Mouse (Mus musculus): ENCODE measurements around the gene Srd5a1. TPM values are rescaled to one million over a fixed set of nuclear protein-coding genes. Genes with fewer than 3 reads are reported as not detected.
A peak's percentile ranks its signal among the peaks of the same experiment; 100 is the strongest.

Gene Srd5a1
- polyA plus RNA-seq, 1 experiment from 2014 or later: 26.7 TPM

DNA sequence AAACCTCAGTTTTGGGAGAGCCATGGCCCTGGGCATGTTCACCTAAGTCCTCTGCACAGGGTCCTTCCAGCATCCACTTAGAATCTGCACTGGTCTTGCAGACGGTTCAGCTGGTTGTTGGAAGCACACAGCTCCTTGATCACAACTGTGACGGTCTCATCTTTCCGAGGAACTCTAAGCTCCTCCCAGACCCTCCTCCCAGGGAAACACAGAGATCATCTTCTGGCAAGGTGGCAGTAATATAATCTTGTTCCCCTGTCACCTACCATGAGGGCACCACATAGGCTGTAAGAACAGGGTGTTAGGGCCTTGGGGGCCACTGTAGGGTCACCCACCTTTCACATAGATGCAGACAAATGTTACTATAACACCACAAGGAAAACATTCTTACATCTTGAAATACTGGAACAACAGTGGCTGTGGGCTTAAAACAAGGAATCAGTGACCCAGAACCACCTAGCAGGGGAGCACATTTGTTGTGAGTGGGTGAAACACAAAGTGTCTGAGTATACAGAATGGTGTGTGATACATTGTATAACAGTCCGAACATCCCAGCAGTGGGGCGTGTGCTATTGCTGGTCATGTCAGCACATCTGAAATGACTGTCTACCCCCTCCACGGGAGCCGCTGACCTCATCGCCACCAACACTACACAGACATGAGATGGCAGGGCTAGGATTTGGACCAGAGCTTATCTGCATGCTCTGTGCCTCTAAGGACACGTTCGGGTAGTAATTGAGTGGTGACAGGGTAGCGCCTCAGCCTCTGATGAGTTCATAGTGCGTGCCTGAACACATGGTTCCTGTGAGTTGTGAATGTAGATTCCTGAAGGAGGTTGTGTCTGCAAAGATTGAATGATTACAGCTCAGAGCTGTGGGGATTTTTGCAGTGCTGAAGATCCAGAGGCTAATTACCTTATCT lies 48.3 kb downstream of the Srd5a1 start:
- no peaks in the 10 kb centered on the region for H3K36me3 ChIP-seq
- no peaks in the 10 kb centered on the region for H3K9me3 ChIP-seq (replicated peaks)
- no peak overlapping the region for H3K9ac ChIP-seq
- no peaks in the 10 kb centered on the region for H3K27me3 ChIP-seq
- peaks cover 9% of the 10 kb centered on the region for H3K4me1 ChIP-seq
- no peak overlapping the region for H3K27ac ChIP-seq
- no peak overlapping the region for H3K4me2 ChIP-seq (replicated peaks)
- 71% methylated on average over 12 of the region's 12 CpGs for WGBS
- no peak overlapping the region for H3K4me3 ChIP-seq
- no peak for ATAC-seq (ENCODE audit: low FRiP score)

DNA sequence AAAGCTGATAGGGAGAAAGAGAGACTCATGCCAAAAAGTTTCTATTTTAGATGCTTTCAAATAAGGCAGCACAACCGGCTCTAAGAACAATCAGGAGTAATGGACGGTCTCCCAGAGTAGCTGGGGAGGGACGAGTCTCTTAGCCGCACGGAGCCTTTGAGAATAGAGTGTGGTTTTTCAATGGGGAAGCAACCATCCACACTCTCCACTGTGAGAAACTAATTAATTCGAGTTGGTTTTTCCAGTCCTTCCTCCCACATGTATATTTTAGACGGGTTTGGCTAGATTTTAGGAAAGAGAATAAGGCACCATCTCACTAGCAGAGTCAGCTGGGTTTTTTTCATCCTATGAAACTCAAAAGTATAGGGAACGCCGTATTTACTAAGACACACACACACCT lies 49.2 kb downstream of the Srd5a1 start:
- no peak overlapping the region for H3K27ac ChIP-seq
- WGBS: 83% methylated on average over 9 of the region's 9 CpGs
- H3K4me3 ChIP-seq: no peak overlapping the region
- H3K9ac ChIP-seq: no peak overlapping the region
- H3K4me2 ChIP-seq (replicated peaks): no peak overlapping the region
- H3K27me3 ChIP-seq: no peaks in the 10 kb centered on the region
- no peak for ATAC-seq (ENCODE audit: low FRiP score)
- no peaks in the 10 kb centered on the region for H3K9me3 ChIP-seq (replicated peaks)
- peaks cover 9% of the 10 kb centered on the region for H3K4me1 ChIP-seq
- H3K36me3 ChIP-seq: no peaks in the 10 kb centered on the region

DNA sequence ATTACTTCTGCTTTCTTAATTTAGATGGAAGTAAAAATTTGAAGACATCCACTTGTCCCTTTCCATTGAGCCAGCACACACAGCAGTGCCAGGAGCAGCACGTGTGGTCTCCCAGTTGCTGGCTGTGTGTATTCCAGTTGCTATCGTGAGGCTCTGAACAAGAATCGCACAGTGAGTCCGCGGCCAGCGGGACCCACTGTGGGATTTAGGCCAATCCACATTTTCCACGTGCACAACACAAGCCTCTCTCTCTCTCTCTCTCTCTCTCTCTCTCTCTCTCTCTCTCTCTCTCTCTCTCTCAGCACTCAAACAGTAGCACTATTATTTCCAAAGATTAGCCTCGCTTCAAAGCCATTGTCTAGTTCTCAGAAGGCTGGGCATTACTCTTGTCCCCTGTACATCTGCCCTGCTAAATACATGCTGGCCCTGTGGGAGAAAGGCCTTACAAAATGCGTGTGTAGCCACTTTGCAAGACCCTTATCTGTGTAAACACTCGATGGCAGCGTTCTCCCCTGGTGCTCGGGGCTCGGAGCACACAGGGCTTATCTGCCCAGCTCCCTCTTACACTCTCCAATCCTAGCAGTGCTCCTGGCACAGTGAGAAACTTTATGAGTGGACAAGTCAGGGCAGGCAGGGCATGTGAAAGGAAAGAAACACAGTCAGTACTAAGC lies 51.8 kb downstream of the Srd5a1 start:
- ATAC-seq (ENCODE audit: low FRiP score): peak; percentile 70
- Histone ChIP-seq H3K4me3 (no peak overlapping the region), H3K36me3 (no peaks in the 10 kb centered on the region), H3K9me3 (replicated peaks) (no peaks in the 10 kb centered on the region), H3K4me1 (peaks cover 9% of the 10 kb centered on the region), H3K27ac (no peak overlapping the region; the same call in 1 of the 2 replicates), H3K4me2 (replicated peaks) (peak overlapping the region; percentile 19; the same call in 1 of the 2 replicates), H3K9ac (no peak overlapping the region), H3K27me3 (no peaks in the 10 kb centered on the region)
- WGBS: 44% methylated on average over 13 of the region's 13 CpGs

DNA sequence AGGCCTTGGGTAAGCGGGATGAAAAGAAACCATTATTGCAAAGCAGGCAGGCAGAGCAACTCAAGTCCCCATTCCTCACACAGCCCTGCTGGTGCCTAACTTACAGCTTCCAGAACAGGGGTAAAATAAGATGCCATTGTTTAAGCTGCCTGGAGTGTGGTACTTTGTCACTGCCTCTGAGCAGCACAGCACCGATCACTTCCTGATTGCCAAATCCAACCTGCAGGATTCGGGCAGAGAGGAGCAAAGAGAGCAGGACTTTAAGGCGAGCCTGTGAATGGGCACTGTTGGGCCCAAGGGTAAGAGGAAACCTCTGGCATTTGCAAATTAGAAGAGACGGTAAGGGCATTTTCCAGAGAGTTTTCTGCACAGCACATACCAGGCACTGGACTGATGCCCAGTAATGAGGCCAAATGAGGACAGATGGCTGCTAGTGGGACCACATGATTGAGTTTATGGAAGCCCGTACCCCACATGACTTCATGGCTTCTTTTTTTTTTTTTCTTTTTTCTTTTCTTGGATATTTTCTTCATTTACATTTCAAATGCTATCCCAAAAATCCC lies 53.1 kb downstream of the Srd5a1 start:
- H3K9ac ChIP-seq: no peak overlapping the region
- no peak overlapping the region for H3K4me2 ChIP-seq (replicated peaks)
- no peak overlapping the region for H3K4me3 ChIP-seq
- peaks cover 9% of the 10 kb centered on the region for H3K4me1 ChIP-seq
- 74% methylated on average over 6 of the region's 6 CpGs for WGBS
- H3K36me3 ChIP-seq: no peaks in the 10 kb centered on the region
- ATAC-seq (ENCODE audit: low FRiP score): no peak
- no peak overlapping the region for H3K27ac ChIP-seq
- H3K9me3 ChIP-seq (replicated peaks): no peaks in the 10 kb centered on the region
- H3K27me3 ChIP-seq: no peaks in the 10 kb centered on the region

DNA sequence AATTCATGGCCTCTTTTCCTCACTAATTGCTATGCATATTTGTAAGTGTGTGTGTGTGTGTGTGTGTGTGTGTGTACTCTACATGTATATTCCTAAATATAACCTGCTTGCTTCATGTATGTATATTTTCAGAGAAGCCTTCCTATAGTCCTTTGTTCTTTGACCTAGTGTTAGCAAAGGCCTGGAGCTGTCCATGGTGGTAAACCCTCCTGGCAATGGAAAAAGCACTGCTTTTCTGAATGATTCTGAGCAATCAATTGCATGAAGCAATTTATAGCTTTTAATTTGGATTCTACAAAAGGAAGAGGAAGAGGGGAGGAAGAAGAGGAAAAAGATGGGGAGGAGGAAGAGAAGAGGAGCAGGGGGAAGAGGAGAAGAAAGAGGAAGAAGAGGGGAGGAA lies 54.5 kb downstream of the Srd5a1 start:
- peaks cover 9% of the 10 kb centered on the region for H3K4me1 ChIP-seq
- ATAC-seq (ENCODE audit: low FRiP score): no peak

DNA sequence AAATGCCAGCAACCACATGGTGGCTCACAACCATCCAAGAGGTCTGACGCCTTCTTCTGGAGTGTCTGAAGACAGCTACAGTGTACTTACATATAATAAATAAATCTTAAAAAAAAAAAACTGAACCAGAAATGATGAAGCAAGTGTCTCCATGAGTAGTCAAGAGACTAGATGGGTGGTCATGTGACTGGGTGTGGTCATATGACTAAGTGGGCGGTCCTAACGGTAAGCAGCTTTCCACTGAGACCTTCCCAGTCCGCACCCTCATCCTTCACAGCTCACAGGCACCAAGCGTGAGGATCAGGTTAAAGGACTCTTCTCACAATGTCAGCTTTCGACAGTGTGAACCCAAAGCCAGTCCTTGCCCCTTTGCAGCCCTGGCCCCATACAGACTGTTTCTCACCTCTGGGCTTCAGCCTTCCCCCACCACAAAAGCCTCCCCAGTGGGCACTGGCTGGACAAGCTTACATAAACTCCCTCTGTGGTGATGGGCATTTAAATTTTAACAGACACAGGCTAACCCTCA lies 55.2 kb downstream of the Srd5a1 start:
- H3K4me1 ChIP-seq: peaks cover 9% of the 10 kb centered on the region
- no peak overlapping the region for H3K9ac ChIP-seq
- no peaks in the 10 kb centered on the region for H3K27me3 ChIP-seq
- H3K9me3 ChIP-seq (replicated peaks): no peaks in the 10 kb centered on the region
- no peak overlapping the region for H3K4me3 ChIP-seq
- H3K27ac ChIP-seq: no peak overlapping the region
- WGBS: 86% methylated on average over 6 of the region's 6 CpGs
- ATAC-seq (ENCODE audit: low FRiP score): no peak
- no peaks in the 10 kb centered on the region for H3K36me3 ChIP-seq
- H3K4me2 ChIP-seq (replicated peaks): no peak overlapping the region

More for the DNA sequence above, 54.5 kb downstream of the Srd5a1 start:
- H3K36me3 ChIP-seq: no peaks in the 10 kb centered on the region
- no peak overlapping the region for H3K27ac ChIP-seq
- H3K27me3 ChIP-seq: no peaks in the 10 kb centered on the region
- H3K9ac ChIP-seq: no peak overlapping the region
- no peak overlapping the region for H3K4me2 ChIP-seq (replicated peaks)
- no peaks in the 10 kb centered on the region for H3K9me3 ChIP-seq (replicated peaks)
- H3K4me3 ChIP-seq: no peak overlapping the region

DNA sequence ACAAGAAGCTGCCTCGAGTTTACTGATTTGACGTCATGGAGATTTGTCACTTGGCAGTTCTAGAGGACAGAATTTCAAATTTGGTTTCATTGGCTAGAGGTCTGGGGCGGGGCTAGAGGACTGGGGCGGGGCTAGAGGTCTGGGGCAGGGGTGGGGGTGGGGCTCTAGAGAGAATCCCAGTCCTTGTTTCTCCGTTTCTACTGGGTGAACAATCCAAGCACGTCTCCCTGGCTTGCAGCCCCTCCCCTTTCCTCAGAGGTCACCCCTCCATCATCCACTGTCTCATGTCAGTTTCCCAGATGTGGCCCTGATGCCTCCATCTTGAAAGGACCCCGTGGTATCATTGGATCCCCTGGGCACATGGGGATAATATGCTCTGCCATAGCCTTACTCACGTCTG lies 56.2 kb downstream of the Srd5a1 start:
- Histone ChIP-seq H3K4me1 (peaks cover 9% of the 10 kb centered on the region), H3K36me3 (no peaks in the 10 kb centered on the region), H3K4me3 (no peak overlapping the region), H3K9me3 (replicated peaks) (no peaks in the 10 kb centered on the region), H3K4me2 (replicated peaks) (no peak overlapping the region), H3K9ac (no peak overlapping the region), H3K27me3 (no peaks in the 10 kb centered on the region), H3K27ac (no peak overlapping the region)
- ATAC-seq (ENCODE audit: low FRiP score): no peak
- 29% methylated on average over 8 of the region's 8 CpGs for WGBS

DNA sequence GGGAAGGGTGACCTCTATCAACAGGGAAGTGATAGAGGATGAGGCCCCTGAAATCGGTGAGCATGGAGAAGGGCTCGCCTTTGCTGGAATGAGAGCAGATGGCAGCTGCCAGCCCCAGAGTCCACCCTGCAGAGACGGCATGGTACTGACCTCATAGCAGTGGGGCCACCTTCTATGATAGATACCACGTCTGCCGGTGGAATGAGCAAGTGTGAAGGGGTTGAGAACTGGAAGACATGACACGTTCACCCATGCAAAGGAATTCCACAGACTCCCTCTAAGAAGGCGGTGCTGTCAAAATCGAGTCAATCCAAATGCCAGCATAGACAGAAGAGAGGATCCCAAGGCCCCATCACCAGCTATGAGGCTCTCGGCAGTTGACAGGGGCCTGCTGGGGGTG lies 57.0 kb downstream of the Srd5a1 start:
- Histone ChIP-seq H3K9me3 (replicated peaks) (no peaks in the 10 kb centered on the region), H3K9ac (no peak overlapping the region), H3K4me3 (no peak overlapping the region), H3K36me3 (no peaks in the 10 kb centered on the region), H3K27me3 (no peaks in the 10 kb centered on the region), H3K27ac (no peak overlapping the region), H3K4me1 (peaks cover 3% of the 10 kb centered on the region), H3K4me2 (replicated peaks) (no peak overlapping the region)
- 78% methylated on average over 9 of the region's 9 CpGs for WGBS
- ATAC-seq (ENCODE audit: low FRiP score): no peak

DNA sequence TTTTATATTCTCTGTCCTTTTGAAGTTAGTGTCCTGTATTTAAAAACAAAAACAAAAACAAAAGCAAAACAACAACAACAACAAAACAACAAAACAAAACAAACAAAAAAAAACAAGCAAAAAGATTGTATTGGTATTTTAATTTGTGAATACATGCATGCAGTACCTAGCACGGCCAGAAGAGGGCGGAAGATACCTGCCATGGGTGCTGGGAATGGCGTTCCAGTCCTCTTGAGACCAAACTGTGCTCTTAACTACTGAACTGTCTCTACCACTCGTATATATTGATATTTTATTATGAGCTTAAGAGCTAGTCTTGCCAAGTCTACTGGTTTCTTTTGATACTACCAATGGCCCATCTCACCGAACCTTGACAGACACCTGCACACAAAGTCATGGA lies 58.2 kb downstream of the Srd5a1 start:
- WGBS: 21% methylated on average over 5 of the region's 5 CpGs
- no peaks in the 10 kb centered on the region for H3K4me1 ChIP-seq
- H3K36me3 ChIP-seq: no peaks in the 10 kb centered on the region
- H3K4me3 ChIP-seq: no peak overlapping the region
- H3K27ac ChIP-seq: no peak overlapping the region
- ATAC-seq (ENCODE audit: low FRiP score): no peak
- no peak overlapping the region for H3K9ac ChIP-seq
- H3K9me3 ChIP-seq (replicated peaks): no peaks in the 10 kb centered on the region
- H3K27me3 ChIP-seq: no peaks in the 10 kb centered on the region
- H3K4me2 ChIP-seq (replicated peaks): no peak overlapping the region

DNA sequence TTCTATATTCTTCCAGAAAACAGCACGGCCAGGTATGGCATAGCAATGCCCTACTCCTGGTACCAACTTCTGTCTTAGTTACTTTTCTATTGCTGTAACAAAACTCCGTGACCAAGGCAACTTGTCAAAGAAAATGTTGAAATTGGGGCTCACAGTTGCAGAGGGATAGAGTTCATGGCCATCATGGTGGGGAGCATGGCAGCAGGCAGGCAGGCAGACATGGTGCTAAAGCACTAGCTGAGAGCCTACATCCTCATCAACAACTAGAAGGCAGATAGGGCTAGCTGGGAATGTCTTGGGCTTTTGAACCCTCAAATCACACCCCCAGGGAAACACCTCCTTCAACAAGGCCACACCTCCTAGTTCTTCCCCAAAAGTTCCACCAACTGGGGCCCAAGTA lies 60.4 kb downstream of the Srd5a1 start:
- Histone ChIP-seq H3K27ac (no peak overlapping the region), H3K27me3 (no peaks in the 10 kb centered on the region), H3K36me3 (no peaks in the 10 kb centered on the region), H3K9ac (no peak overlapping the region), H3K4me2 (replicated peaks) (no peak overlapping the region), H3K4me1 (no peaks in the 10 kb centered on the region), H3K4me3 (no peak overlapping the region), H3K9me3 (replicated peaks) (no peaks in the 10 kb centered on the region)
- WGBS: 85% methylated on average over 2 of the region's 2 CpGs
- ATAC-seq (ENCODE audit: low FRiP score): no peak

DNA sequence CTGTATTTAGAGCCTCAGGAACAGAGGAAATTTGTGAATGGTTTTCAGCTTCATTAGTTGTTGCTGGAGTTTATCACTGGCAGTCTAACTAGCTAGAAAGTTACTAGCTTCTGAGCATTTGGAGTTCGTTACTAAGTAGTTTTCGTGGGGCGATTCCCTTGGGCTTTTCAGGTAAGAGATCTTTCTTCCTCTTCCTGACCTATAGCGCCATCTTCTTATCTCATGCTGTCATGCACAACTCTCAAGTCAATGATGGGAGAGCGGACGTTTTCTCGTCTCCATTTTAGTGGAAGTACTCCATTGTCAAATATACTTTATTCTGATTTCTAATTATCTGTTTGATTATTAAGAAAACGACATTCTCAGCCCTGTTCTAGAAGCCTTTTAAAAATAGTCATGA lies 61.3 kb downstream of the Srd5a1 start:
- Histone ChIP-seq H3K27ac (no peak overlapping the region), H3K9ac (no peak overlapping the region), H3K4me3 (no peak overlapping the region), H3K9me3 (replicated peaks) (no peaks in the 10 kb centered on the region), H3K27me3 (no peaks in the 10 kb centered on the region), H3K36me3 (no peaks in the 10 kb centered on the region), H3K4me1 (no peaks in the 10 kb centered on the region), H3K4me2 (replicated peaks) (no peak overlapping the region)
- ATAC-seq (ENCODE audit: low FRiP score): no peak
- 54% methylated on average over 8 of the region's 8 CpGs for WGBS

DNA sequence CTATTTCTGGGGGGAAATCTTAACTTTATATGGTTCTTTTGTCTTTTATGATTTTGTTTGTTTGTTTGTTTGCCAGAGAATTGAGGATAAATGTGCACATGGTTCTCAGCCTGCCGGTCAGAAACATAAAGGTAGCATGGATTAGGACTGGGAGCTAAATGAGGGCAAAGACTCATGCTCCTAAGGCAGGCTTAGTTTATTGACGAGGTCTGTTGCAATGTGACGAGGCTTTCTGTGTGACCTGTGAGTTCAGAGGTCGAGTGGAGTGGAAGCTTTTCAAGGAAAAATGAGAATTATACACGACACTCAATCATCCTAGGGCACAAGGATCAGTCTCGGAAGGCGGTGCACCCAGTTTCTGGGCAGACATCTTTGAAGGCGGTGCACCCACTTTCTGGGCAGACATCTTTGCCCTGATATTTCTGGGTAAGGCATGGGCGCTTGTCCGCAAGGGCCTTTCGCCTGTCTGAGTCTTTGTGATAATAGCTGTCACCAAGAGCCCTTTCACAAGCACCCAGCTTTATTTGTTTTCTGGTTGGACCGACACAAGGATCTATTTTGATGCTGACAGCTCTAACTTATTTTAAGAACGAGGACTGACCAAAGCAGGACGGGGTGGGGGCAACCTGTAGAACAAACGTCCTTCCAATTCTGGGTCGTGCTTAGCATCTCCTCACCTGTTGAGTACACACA lies 63.6 kb downstream of the Srd5a1 start:
- peaks cover 16% of the 10 kb centered on the region for H3K4me1 ChIP-seq
- no peak for ATAC-seq (ENCODE audit: low FRiP score)
- no peak overlapping the region for H3K27ac ChIP-seq
- no peak overlapping the region for H3K9ac ChIP-seq
- peaks cover 4% of the 10 kb centered on the region; the same call in 1 of the 2 replicates for H3K27me3 ChIP-seq
- H3K4me2 ChIP-seq (replicated peaks): no peak overlapping the region
- H3K9me3 ChIP-seq (replicated peaks): no peaks in the 10 kb centered on the region
- H3K4me3 ChIP-seq: no peak overlapping the region
- WGBS: 67% methylated on average over 16 of the region's 16 CpGs
- no peaks in the 10 kb centered on the region for H3K36me3 ChIP-seq
